Mouse (Mus musculus) heart, embryonic 13.5 days (tissue): Measurements from ENCODE around the gene Hist2h3c1. TPM values are rescaled to one million over a fixed set of nuclear protein-coding genes. Genes with fewer than 3 reads are reported as not detected.
"Not testable (repeated sequence)": the region's sequence is repeated elsewhere in the genome, so short reads cannot be mapped to it uniquely, and the experiment has no call there.

ENCODE experiments used
- ATAC-seq: fragments of 200-750 bp; cut with Nextera tagmentation; 2 replicates; pipeline ENCODE4 v1.8.0; 2017; ENCODE audit warnings: moderate TSS enrichment; ENCODE audit not compliant: insufficient number of reproducible peaks, low FRiP score, low TSS enrichment; ENCODE audit errors: extremely low read depth
- H3K27ac ChIP-seq: fragments of 300-500 bp; sonication (generic); replicated peaks from 2 replicates; pipeline ENCODE4 v1.5.1; 2015; ENCODE audit warnings: moderate library complexity, mild to moderate bottlenecking, inconsistent platforms
- H3K27me3 ChIP-seq: fragments of 300-500 bp; sonication (generic); replicated peaks from 2 replicates; pipeline ENCODE4 v1.6.1; 2015; ENCODE audit warnings: mild to moderate bottlenecking, inconsistent platforms
- H3K36me3 ChIP-seq: fragments of 300-500 bp; sonication (generic); 2 replicates; pipeline ENCODE4 v1.6.1; 2015; ENCODE audit warnings: mild to moderate bottlenecking, inconsistent platforms
- H3K4me1 ChIP-seq: fragments of 300-500 bp; sonication (generic); 2 replicates; pipeline ENCODE4 v1.6.1; 2015; ENCODE audit warnings: inconsistent platforms
- H3K4me2 ChIP-seq: fragments of 300-500 bp; sonication (generic); 2 replicates; pipeline ENCODE4 v1.6.1; 2015; ENCODE audit warnings: inconsistent platforms, mild to moderate bottlenecking, moderate library complexity
- H3K4me3 ChIP-seq: fragments of 300-500 bp; sonication (generic); 2 replicates; pipeline ENCODE4 v1.5.1; 2015; ENCODE audit warnings: moderate library complexity, mild to moderate bottlenecking, inconsistent platforms
- H3K9ac ChIP-seq: fragments of 300-500 bp; sonication (generic); 2 replicates; pipeline ENCODE4 v1.6.1; 2015; ENCODE audit warnings: inconsistent platforms, mild to moderate bottlenecking, moderate library complexity
- H3K9me3 ChIP-seq: fragments of 300-500 bp; sonication (generic); 2 replicates; pipeline ENCODE4 v1.6.1; 2016; ENCODE audit warnings: inconsistent platforms
- WGBS: fragments of 180-500 bp; shearing (Covaris S2); methylation state at CpG from one replicate; pipeline ENCODE4 v1.1.7; 2015; ENCODE audit warnings: mixed read lengths; 5-methylcytosine and 5-hydroxymethylcytosine counted together
- polyA plus RNA-seq: library from polyadenylated mRNA; unstranded; fragments of >200 nt; fragmentation: Nextera tagmentation; extraction: Ambion mirVana; gene quantifications from 2 replicates; pipeline ENCODE4 v1.2.1, GENCODE M21; 2015

Hist2h3c1 gene
- 0.24 and 0.46 TPM in 2 replicates for polyA plus RNA-seq

DNA sequence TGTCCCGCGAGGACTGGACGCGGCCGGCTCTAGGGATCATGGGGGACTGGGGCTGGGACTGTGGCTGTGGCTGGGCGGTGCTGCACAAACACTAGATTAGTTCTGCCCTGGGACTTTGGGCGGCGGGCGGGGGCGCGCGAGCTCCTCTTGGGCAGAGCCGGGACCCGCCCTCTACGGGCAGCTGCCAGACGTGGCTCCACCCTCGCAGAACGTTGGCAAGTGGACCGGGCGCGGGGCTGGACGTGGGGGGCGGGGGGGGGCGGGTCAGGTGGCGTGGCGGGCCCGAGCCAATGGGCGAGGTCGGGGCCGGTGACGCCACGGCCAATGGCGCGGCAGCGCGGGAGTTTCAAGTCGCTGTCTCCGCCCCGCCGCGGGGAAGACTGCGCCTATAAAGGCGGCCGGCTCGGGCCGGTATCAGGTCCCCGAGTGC is at the start of gene Hist2h3c1:
Hist2h3c1 (plus strand) TSS at position 259 of the 430 bp plus-strand sequence.
- H3K36me3 ChIP-seq, H3K9me3 ChIP-seq, H3K27me3 ChIP-seq: not testable (repeated sequence)
- peaks cover 48% of the 10 kb centered on the region for H3K4me1 ChIP-seq
- WGBS, result 0% methylated on average over 7 of the region's 47 CpGs
- peak; percentile 82 for ATAC-seq
- H3K4me2 ChIP-seq, result peak within 1 kb of the TSS; percentile 72
- peak within 1 kb of the TSS; percentile 84 for H3K9ac ChIP-seq
- peak within 1 kb of the TSS; percentile 56 for H3K4me3 ChIP-seq
- H3K27ac ChIP-seq, result peak within 1 kb of the TSS; percentile 87

DNA sequence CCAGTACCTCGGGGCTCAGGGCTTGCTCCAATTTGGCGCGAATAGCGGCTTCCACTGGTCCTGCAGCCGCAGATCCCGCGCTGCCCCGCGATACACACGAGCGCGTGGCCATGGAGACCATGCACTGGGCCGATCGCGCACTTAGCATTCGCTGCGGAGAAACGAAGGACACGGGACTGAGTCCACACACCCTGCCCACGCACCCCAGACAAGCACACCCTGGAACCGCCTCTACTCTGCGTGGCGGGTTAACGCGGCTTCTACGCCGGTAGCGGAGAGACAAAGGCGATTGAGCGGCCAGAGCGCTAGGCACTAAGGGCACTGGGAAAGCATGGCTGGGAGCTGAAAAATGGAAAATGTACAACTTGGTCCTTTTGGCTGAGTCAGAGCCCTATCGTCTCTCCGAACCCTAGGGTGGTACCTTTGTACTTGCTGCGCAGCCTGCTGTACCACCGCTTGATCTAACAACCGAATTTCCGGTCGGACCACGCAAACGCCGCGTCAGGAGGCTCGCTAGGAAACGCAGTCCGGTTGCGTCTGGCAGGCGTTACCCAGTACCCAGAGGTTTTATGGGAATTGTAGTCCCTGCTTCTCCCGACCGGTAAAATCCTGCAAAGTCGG is 49.2 kb upstream of the Hist2h3c1 start:
- Histone ChIP-seq H3K9ac (peak overlapping the region; percentile 85), H3K36me3 (peaks cover 37% of the 10 kb centered on the region), H3K4me3 (peak overlapping the region; percentile 66), H3K27me3 (no peaks in the 10 kb centered on the region), H3K4me1 (peaks cover 15% of the 10 kb centered on the region), H3K9me3 (no peaks in the 10 kb centered on the region), H3K27ac (peak overlapping the region; percentile 83), H3K4me2 (peak overlapping the region; percentile 84)
- WGBS, result under 1% methylated on average over 50 of the region's 50 CpGs
- ATAC-seq, result peak; percentile 71

DNA sequence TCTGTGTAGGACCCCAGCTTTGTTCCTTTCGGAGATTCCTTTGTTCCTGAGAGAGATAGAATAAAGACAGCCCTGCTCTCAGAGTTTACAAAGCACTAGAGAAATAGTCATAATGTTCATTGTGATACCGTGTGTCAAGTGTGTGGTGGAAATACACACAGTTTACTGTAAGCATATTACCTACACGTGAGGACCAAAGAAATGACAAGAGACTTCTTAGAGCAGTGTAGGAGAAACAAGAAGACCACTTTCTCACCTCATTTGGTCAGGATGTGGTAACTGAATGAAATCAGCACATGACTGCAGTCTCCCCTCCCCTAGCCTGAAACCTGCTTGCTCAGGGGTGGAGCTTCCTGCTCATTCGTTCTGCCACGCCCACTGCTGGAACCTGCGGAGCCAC is 48.3 kb upstream of the Hist2h3c1 start:
- WGBS, result 6% methylated on average over 6 of the region's 6 CpGs
- Histone ChIP-seq H3K4me2 (peak overlapping the region; percentile 84), H3K9me3 (no peaks in the 10 kb centered on the region), H3K4me3 (peak overlapping the region; percentile 66), H3K27me3 (no peaks in the 10 kb centered on the region), H3K9ac (peak overlapping the region; percentile 72), H3K27ac (no peak overlapping the region; the same call in 1 of the 2 replicates), H3K4me1 (peaks cover 15% of the 10 kb centered on the region), H3K36me3 (peaks cover 28% of the 10 kb centered on the region)
- no peak for ATAC-seq

DNA sequence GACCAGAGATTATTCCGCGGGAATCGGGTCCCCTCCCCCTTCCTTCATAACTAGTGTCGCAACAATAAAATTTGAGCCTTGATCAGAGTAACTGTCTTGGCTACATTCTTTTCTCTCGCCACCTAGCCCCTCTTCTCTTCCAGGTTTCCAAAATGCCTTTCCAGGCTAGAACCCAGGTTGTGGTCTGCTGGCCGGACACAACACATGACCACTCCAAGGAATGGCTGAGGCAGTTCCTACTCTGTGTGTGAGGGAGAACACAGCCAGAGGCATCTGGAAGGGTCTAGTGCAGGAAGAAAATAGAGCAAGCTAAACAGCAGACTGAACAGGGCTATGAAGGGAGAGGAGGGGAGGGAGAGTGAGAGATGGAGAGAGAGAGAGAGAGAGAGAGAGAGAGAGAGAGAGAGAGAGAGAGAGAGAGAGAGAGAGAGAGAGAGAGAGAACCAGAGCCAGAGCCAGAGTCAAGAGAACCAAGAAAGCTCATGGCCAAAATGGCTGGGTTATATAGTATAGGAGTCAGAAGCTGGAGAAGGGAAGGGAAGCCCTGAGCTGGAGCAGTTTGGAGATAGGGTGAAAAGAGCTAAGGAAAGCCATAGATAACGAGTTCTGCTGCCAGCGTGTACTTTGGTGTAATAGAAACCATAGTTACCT is 47.8 kb upstream of the Hist2h3c1 start:
- H3K4me3 ChIP-seq, H3K27me3 ChIP-seq, H3K27ac ChIP-seq, H3K9me3 ChIP-seq, H3K9ac ChIP-seq, ATAC-seq: not testable (repeated sequence)
- 19% methylated on average over 7 of the region's 8 CpGs for WGBS
- Histone ChIP-seq H3K4me2 (peak overlapping the region; percentile 84), H3K4me1 (peaks cover 15% of the 10 kb centered on the region), H3K36me3 (peaks cover 23% of the 10 kb centered on the region)

DNA sequence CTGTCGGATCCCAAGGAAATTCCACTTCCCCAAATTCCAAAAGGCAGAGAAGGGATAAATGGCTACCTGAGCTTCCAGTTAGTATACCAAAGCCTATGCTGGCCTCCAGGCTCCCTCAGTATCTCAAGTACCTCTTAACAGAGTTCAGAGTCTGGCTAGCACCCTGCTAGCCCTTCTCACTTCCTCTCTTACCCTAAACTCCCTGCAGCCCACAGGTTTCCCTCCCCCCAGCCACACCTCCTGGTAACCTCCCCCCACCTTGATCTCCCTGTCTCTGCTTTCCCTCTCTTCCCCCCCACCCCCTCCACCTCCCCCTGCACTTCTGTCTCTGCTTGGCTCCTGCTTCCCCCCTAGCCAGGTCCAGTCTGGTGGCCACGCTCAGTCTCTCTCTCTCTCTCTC is 46.8 kb upstream of the Hist2h3c1 start:
- Histone ChIP-seq H3K9me3 (no peaks in the 10 kb centered on the region), H3K4me3 (no peak overlapping the region), H3K36me3 (peaks cover 14% of the 10 kb centered on the region), H3K4me1 (peaks cover 15% of the 10 kb centered on the region), H3K9ac (no peak overlapping the region), H3K27ac (no peak overlapping the region), H3K27me3 (no peaks in the 10 kb centered on the region), H3K4me2 (no peak overlapping the region)
- WGBS, result 34% methylated on average over 2 of the region's 2 CpGs
- ATAC-seq, result no peak

DNA sequence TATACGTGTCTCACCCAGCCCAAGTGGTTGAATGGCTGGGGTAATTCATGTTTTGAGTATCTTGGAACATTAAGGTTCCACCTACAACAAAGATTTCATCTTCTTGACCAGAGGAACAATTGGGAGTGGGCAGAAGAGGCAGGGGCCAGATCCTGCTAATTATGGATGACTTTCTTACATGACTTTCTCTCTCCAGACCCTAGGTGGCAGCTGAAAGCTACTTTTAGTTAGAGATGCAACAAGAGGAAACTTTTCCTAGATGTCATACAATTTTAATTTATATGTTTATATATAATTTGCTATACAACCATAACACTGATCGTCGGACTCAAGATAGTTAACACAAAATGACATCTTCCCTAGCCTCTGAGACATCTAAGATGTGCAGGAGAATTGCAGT is 38.7 kb upstream of the Hist2h3c1 start:
- Histone ChIP-seq H3K27me3 (no peaks in the 10 kb centered on the region; the same call in 1 of the 2 replicates), H3K4me3 (no peak overlapping the region), H3K36me3 (no peaks in the 10 kb centered on the region), H3K4me1 (peaks cover 4% of the 10 kb centered on the region; the same call in 1 of the 2 replicates), H3K9me3 (no peaks in the 10 kb centered on the region), H3K9ac (no peak overlapping the region), H3K27ac (no peak overlapping the region), H3K4me2 (no peak overlapping the region)
- ATAC-seq, result no peak
- 78% methylated on average over 3 of the region's 3 CpGs for WGBS

DNA sequence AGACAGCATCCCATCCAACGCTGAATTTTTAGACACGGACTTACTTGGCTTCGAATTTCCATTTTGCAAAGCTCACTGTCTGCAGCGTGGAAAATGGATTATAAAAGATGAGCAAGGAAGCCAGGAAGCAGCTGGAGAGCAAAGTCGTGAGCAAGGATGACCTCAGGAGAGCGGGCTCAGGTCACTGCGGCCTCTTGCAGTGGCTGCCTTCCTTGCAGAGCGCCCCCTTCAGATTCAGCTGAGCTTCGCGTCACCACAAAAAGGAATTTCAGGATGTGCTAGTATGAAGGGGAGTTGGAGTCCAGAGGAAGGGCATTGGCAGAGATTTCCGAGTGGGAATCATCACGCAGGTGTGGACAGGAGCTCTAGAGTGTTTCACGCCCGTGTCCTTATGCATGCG is 37.2 kb upstream of the Hist2h3c1 start:
- Histone ChIP-seq H3K9ac (0 out of 2 replicates have a peak overlapping the region, but pooled peaks have one; percentile 33), H3K4me1 (peaks cover 4% of the 10 kb centered on the region; the same call in 1 of the 2 replicates), H3K4me3 (no peak overlapping the region), H3K4me2 (no peak overlapping the region), H3K27ac (no peak overlapping the region), H3K27me3 (no peaks in the 10 kb centered on the region; the same call in 1 of the 2 replicates), H3K36me3 (no peaks in the 10 kb centered on the region), H3K9me3 (no peaks in the 10 kb centered on the region)
- WGBS, result 16% methylated on average over 15 of the region's 15 CpGs
- no peak for ATAC-seq

DNA sequence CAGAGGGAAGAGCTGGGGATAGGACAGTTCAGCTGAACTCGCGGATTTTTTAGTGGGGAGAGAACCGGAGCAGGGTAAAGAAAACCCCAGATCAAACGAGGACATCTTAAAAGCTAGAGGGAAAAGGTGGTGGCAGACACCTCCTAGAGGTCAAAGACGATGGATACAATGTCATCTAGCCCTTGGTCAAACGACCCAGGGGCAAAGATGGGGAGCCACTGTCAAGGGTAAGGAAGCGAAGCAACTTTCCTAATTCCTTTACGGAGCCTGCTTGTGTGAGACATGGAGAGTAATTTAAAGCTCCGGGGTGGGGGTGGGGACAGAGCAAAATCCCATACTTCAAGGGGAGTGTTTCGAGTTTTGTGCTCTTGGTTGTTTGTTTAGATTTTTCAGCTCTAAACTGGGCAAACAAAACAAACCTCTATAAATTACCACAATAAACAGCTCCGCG is 27.3 kb upstream of the Hist2h3c1 start:
- H3K27me3 ChIP-seq, result no peaks in the 10 kb centered on the region
- H3K9me3 ChIP-seq, result no peaks in the 10 kb centered on the region
- peak overlapping the region; percentile 74 for H3K4me3 ChIP-seq
- peak overlapping the region; percentile 89 for H3K9ac ChIP-seq
- peak; percentile 33; the same call in 1 of the 2 replicates for ATAC-seq
- peak overlapping the region; percentile 82 for H3K4me2 ChIP-seq
- WGBS, result under 1% methylated on average over 12 of the region's 12 CpGs
- peaks cover 34% of the 10 kb centered on the region for H3K4me1 ChIP-seq
- peak overlapping the region; percentile 98 for H3K27ac ChIP-seq
- no peaks in the 10 kb centered on the region for H3K36me3 ChIP-seq

DNA sequence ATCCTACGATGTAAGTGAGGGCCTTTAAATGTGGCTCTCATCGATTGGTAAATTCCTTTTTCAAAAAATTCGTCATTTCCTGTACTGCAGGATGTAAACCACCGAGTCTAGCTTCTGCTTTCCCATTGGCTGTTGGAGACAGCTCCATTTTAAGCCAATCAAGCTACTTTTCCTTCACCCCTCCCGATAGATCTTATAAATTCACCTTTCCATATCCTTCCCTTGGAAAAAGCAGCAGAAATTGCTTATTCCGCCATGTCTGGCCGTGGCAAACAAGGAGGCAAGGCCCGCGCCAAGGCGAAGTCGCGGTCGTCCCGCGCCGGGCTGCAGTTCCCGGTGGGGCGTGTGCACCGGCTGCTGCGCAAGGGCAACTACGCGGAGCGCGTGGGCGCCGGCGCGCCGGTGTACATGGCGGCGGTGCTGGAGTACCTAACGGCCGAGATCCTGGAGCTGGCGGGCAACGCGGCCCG is 26.8 kb upstream of the Hist2h3c1 start, which contains the start of the genes Bola1 and Hist2h2ab:
Bola1 (minus strand) TSS at position 49 of the 470 bp plus-strand sequence.
Hist2h2ab (plus strand) TSS at position 205 of the 470 bp plus-strand sequence.
- Histone ChIP-seq H3K4me2 (peak within 1 kb of the TSS; percentile 82), H3K27me3 (no peaks in the 10 kb centered on the region), H3K4me1 (peaks cover 36% of the 10 kb centered on the region), H3K9ac (peak within 1 kb of the TSS; percentile 89), H3K27ac (peak within 1 kb of the TSS; percentile 98), H3K36me3 (no peaks in the 10 kb centered on the region), H3K9me3 (no peaks in the 10 kb centered on the region), H3K4me3 (peak within 1 kb of the TSS; percentile 74)
- under 1% methylated on average over 37 of the region's 37 CpGs for WGBS
- peak; percentile 68 for ATAC-seq

DNA sequence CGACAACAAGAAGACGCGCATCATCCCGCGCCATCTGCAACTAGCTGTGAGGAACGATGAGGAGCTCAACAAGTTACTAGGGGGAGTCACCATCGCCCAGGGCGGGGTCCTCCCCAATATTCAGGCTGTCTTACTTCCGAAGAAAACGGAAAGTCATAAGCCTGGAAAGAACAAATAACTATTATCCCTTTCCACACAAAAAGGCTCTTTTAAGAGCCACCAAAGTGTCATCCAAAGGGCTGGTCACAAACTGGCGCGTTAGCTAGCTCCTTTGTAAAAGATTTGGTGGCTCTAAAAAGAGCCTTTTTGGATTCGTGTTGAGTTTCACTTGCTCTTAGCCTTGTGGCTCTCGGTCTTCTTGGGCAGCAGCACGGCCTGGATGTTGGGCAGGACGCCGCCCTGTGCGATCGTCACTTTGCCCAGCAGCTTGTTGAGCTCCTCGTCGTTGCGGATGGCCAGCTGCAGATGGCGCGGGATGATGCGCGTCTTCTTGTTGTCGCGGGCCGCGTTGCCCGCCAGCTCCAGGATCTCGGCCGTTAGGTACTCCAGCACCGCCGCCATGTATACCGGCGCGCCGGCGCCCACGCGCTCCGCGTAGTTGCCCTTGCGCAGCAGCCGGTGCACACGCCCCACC is 26.2 kb upstream of the Hist2h3c1 start:
- H3K9me3 ChIP-seq, ATAC-seq, H3K27me3 ChIP-seq, H3K36me3 ChIP-seq: not testable (repeated sequence)
- peak overlapping the region; percentile 89 for H3K9ac ChIP-seq
- peak overlapping the region; percentile 98 for H3K27ac ChIP-seq
- peak overlapping the region; percentile 74 for H3K4me3 ChIP-seq
- H3K4me1 ChIP-seq, result peaks cover 42% of the 10 kb centered on the region
- peak overlapping the region; percentile 82 for H3K4me2 ChIP-seq
- WGBS, result under 1% methylated on average over 38 of the region's 47 CpGs
